Mouse (Mus musculus) liver, adult 2 months (tissue): ENCODE results near the gene Kctd20. TPM values are rescaled to one million over a fixed set of nuclear protein-coding genes. Genes with fewer than 3 reads are reported as not detected.

Experiments
- DNase-seq: peaks from one replicate; pipeline ENCODE4 v3.0.0-alpha.2; 2011; ENCODE audit warnings: low read depth, low spot score; ENCODE audit errors: extremely low read depth
- H3K27ac ChIP-seq: fragments of 200-500 bp; replicated peaks from 2 replicates; pipeline ENCODE4 v1.5.1; 2012; ENCODE audit warnings: low read depth, mild to moderate bottlenecking, control low read depth, inconsistent platforms, low read length; ENCODE audit not compliant: insufficient read depth
- H3K27me3 ChIP-seq: fragments of 200-500 bp; 2 replicates; pipeline ENCODE4 v1.6.1; 2012; ENCODE audit warnings: mild to moderate bottlenecking, moderate library complexity, low read length, inconsistent platforms; ENCODE audit not compliant: control insufficient read depth, insufficient read depth
- H3K36me3 ChIP-seq: fragments of 200-500 bp; 2 replicates; pipeline ENCODE4 v1.6.1; 2012; ENCODE audit warnings: low read length, inconsistent platforms; ENCODE audit not compliant: control insufficient read depth, insufficient read depth
- H3K4me1 ChIP-seq: fragments of 200-500 bp; 2 replicates; pipeline ENCODE4 v1.6.1; 2011; ENCODE audit warnings: low read length; ENCODE audit not compliant: control insufficient read depth, insufficient read depth
- H3K4me3 ChIP-seq: fragments of 200-500 bp; 2 replicates; pipeline ENCODE4 v1.5.1; 2011; ENCODE audit warnings: low read depth, mild to moderate bottlenecking, control low read depth, low read length, moderate library complexity; ENCODE audit not compliant: insufficient read depth
- H3K79me2 ChIP-seq: fragments of 200-500 bp; 2 replicates; pipeline ENCODE4 v1.6.1; 2012; ENCODE audit warnings: inconsistent platforms, mild to moderate bottlenecking, low read length, moderate library complexity; ENCODE audit not compliant: control insufficient read depth, insufficient read depth
- H3K9ac ChIP-seq: fragments of 200-500 bp; 2 replicates; pipeline ENCODE4 v1.6.1; 2012; ENCODE audit warnings: low read depth, mild to moderate bottlenecking, control low read depth, inconsistent platforms, low read length
- CTCF ChIP-seq: fragments of 200-500 bp; IDR thresholded peaks from 2 replicates; pipeline ENCODE4 v1.5.1; 2011; ENCODE audit warnings: low read depth, low read length, control low read depth
- POLR2A ChIP-seq: fragments of 200-500 bp; IDR thresholded peaks from 2 replicates; pipeline ENCODE4 v1.6.1; 2011; ENCODE audit warnings: low read length, control low read depth; ENCODE audit not compliant: insufficient read depth; ENCODE audit errors: extremely low read depth
- WGBS: fragments of 180-500 bp; shearing (Covaris S2); methylation state at CpG from one replicate; pipeline ENCODE4 v1.1.7; 2018; 5-methylcytosine and 5-hydroxymethylcytosine counted together
- polyA plus RNA-seq: library from polyadenylated mRNA; depleted of rRNA; stranded (reverse); fragments of >200 nt; gene quantifications from 2 replicates; pipeline ENCODE4 v1.2.3, GENCODE M21; 2012
- total RNA-seq: library from RNA; depleted of rRNA; stranded (reverse); fragments of >200 nt; gene quantifications from 2 replicates; pipeline ENCODE4 v1.2.3, GENCODE M21; 2014

Gene Kctd20
- total and polyA plus RNA-seq, 2 experiments: 17.9 to 24.0 TPM

GRCm38 (mm10) chr17:29005002-29005401, 53.3 kb downstream of the Kctd20 start:
- peak; percentile 54 for DNase-seq
- Histone ChIP-seq H3K27me3 (no peaks in the 10 kb centered on the region), H3K27ac (no peak overlapping the region), H3K9ac (no peak overlapping the region), H3K4me3 (no peak overlapping the region), H3K36me3 (peaks cover 6% of the 10 kb centered on the region), H3K79me2 (peaks cover 28% of the 10 kb centered on the region), H3K4me1 (peaks cover 11% of the 10 kb centered on the region)
- TF ChIP-seq POLR2A: no peak
- no peak for TF ChIP-seq CTCF
- WGBS: 61% methylated on average over 3 of the region's 3 CpGs

GRCm38 (mm10) chr17:29006812-29007211, 55.1 kb downstream of the Kctd20 start:
- DNase-seq: peak; percentile 45
- Histone ChIP-seq H3K4me1 (peaks cover 11% of the 10 kb centered on the region), H3K36me3 (no peaks in the 10 kb centered on the region), H3K27me3 (no peaks in the 10 kb centered on the region), H3K4me3 (peak overlapping the region; percentile 98), H3K9ac (peak overlapping the region; percentile 98), H3K79me2 (peaks cover 21% of the 10 kb centered on the region), H3K27ac (peak overlapping the region; percentile 94)
- TF ChIP-seq CTCF: no peak
- no peak for TF ChIP-seq POLR2A
- WGBS: 0% methylated on average over 7 of the region's 7 CpGs

GRCm38 (mm10) chr17:29007243-29007640, 55.5 kb downstream of the Kctd20 start:
- no peak for TF ChIP-seq POLR2A
- TF ChIP-seq CTCF: no peak
- DNase-seq: no peak
- WGBS: under 1% methylated on average over 19 of the region's 19 CpGs
- Histone ChIP-seq H3K36me3 (no peaks in the 10 kb centered on the region), H3K9ac (peak overlapping the region; percentile 98), H3K4me3 (peak overlapping the region; percentile 98), H3K27me3 (no peaks in the 10 kb centered on the region), H3K4me1 (peaks cover 11% of the 10 kb centered on the region), H3K79me2 (peaks cover 21% of the 10 kb centered on the region), H3K27ac (peak overlapping the region; percentile 94)

GRCm38 (mm10) chr17:29007641-29008325, 56.0 kb downstream of the Kctd20 start, which contains the start of gene Stk38:
Gene Stk38 (minus strand): TSS chr17:29007995.
- H3K9ac ChIP-seq: peak within 1 kb of the TSS; percentile 98
- peak; percentile 77 for DNase-seq
- peaks cover 11% of the 10 kb centered on the region for H3K4me1 ChIP-seq
- no peaks in the 10 kb centered on the region for H3K27me3 ChIP-seq
- under 1% methylated on average over 60 of the region's 65 CpGs for WGBS
- H3K79me2 ChIP-seq: peaks cover 20% of the 10 kb centered on the region
- H3K36me3 ChIP-seq: no peaks in the 10 kb centered on the region
- H3K27ac ChIP-seq: peak within 1 kb of the TSS; percentile 94
- TF ChIP-seq CTCF (no peak), POLR2A (peak; percentile 56; the same call in 1 of the 2 replicates)
- peak within 1 kb of the TSS; percentile 98 for H3K4me3 ChIP-seq

GRCm38 (mm10) chr17:29008326-29008650, 56.5 kb downstream of the Kctd20 start:
- Histone ChIP-seq H3K36me3 (no peaks in the 10 kb centered on the region), H3K27ac (peak overlapping the region; percentile 94), H3K4me3 (peak overlapping the region; percentile 98), H3K79me2 (peaks cover 18% of the 10 kb centered on the region), H3K4me1 (peaks cover 11% of the 10 kb centered on the region), H3K27me3 (no peaks in the 10 kb centered on the region), H3K9ac (peak overlapping the region; percentile 98)
- no peak for TF ChIP-seq CTCF
- no peak for TF ChIP-seq POLR2A
- DNase-seq: no peak
- 17% methylated on average over 8 of the region's 8 CpGs for WGBS

- H3K9ac ChIP-seq: no peak overlapping the region
- H3K27ac ChIP-seq: no peak overlapping the region
- H3K4me3 ChIP-seq: no peak overlapping the region
- DNase-seq: no peak
- peaks cover 14% of the 10 kb centered on the region for H3K79me2 ChIP-seq
- peaks cover 11% of the 10 kb centered on the region for H3K4me1 ChIP-seq
- 90% methylated on average over 4 of the region's 4 CpGs for whole genome bisulfite sequencing
- H3K27me3 ChIP-seq: no peaks in the 10 kb centered on the region
- no peak for TF ChIP-seq CTCF
- TF ChIP-seq POLR2A: no peak
- no peaks in the 10 kb centered on the region for H3K36me3 ChIP-seq
Observed at GRCm38 (mm10) chr17:29009181-29009580, 57.4 kb downstream of the Kctd20 start.
